Mouse (Mus musculus) right cerebral cortex, postnatal 25 days (tissue): ENCODE data around the gene Nudt22.

Experiments used
- DNase-seq: peaks from one replicate; pipeline ENCODE4 v3.0.0; 2022

Nudt22 gene

GRCm38 (mm10) chr19:6975537-6976521, 20.1 kb downstream of the Nudt22 start, which contains the start of gene Plcb3:
Gene Plcb3, minus strand, starts transcription at chr19:6976470.
- DNase-seq, result peak; percentile 52

GRCm38 (mm10) chr19:6974211-6975205, 21.4 kb downstream of the Nudt22 start, which contains the start of gene Ppp1r14b:
Gene Ppp1r14b, plus strand, starts transcription at chr19:6974968.
- DNase-seq, result peak; percentile 84

GRCm38 (mm10) chr19:6973581-6974190, 22.2 kb downstream of the Nudt22 start:
- DNase-seq, result no peak

GRCm38 (mm10) chr19:6972247-6972917, 23.5 kb downstream of the Nudt22 start:
- DNase-seq, result no peak

GRCm38 (mm10) chr19:6971644-6972043, 24.3 kb downstream of the Nudt22 start:
- DNase-seq, result no peak

- DNase-seq, result no peak
Measured at GRCm38 (mm10) chr19:6970460-6971085, 25.3 kb downstream of the Nudt22 start.

- no peak for DNase-seq
Measured at GRCm38 (mm10) chr19:6969665-6970381, 26.1 kb downstream of the Nudt22 start.

- no peak for DNase-seq
Measured at GRCm38 (mm10) chr19:6969291-6969664, 26.6 kb downstream of the Nudt22 start.

- no peak for DNase-seq
Measured at GRCm38 (mm10) chr19:6968491-6969271, 27.2 kb downstream of the Nudt22 start.

GRCm38 (mm10) chr19:6956461-6956860, 39.5 kb downstream of the Nudt22 start:
- no peak for DNase-seq

GRCm38 (mm10) chr19:6955424-6955823, 40.5 kb downstream of the Nudt22 start:
- DNase-seq, result no peak

GRCm38 (mm10) chr19:6954046-6954445, 41.9 kb downstream of the Nudt22 start:
- DNase-seq, result no peak

- no peak for DNase-seq
Measured at GRCm38 (mm10) chr19:6952712-6953037, 43.2 kb downstream of the Nudt22 start.

- peak; percentile 74 for DNase-seq
Measured at GRCm38 (mm10) chr19:6951994-6952711, 43.8 kb downstream of the Nudt22 start.

- peak; percentile 92 for DNase-seq
Measured at GRCm38 (mm10) chr19:6951381-6951968, 44.4 kb downstream of the Nudt22 start.

- peak; percentile 68 for DNase-seq
Measured at GRCm38 (mm10) chr19:6950613-6951153, 45.2 kb downstream of the Nudt22 start.

- no peak for DNase-seq
Measured at GRCm38 (mm10) chr19:6949951-6950350, 46.0 kb downstream of the Nudt22 start.

- DNase-seq, result no peak
Measured at GRCm38 (mm10) chr19:6949532-6949931, 46.4 kb downstream of the Nudt22 start.

GRCm38 (mm10) chr19:6948186-6948585, 47.7 kb downstream of the Nudt22 start:
- DNase-seq, result no peak
